Mouse (Mus musculus) erythroblast, embryonic 14.5 days (primary cell): ENCODE data around the gene H2-Eb1.

Experiments
- GATA1 ChIP-seq: IDR thresholded peaks from 2 replicates; pipeline ENCODE4 v1.6.1; 2012; ENCODE audit warnings: low read length, inconsistent platforms, mixed read lengths
- TAL1 ChIP-seq: IDR thresholded peaks from 3 replicates; pipeline ENCODE4 v1.6.1; 2012; ENCODE audit warnings: low read length, inconsistent platforms, mixed read lengths

DNA sequence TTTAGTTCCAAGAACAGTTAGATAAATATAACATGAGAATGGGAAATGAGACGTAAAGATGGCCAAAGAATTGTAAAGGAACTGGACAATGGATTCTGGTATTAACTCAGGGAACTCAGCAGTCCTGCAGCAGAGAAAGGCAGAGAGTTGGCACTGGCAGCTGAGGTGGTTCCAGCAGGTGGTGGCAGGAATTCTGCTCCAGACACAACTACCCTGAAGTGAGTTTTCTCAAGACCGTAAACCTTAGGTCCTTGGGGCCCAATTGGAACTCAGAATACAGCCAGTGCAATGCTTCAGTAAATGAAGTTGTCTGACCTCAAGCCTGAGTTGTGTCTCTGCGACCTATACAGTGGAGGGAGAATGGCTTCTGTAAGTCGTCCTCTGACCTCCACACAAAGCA lies 11.4 kb upstream of the H2-Eb1 start:
- no peak for TF ChIP-seq GATA1
- no peak for TF ChIP-seq TAL1
